Mouse (Mus musculus): ENCODE results near the gene Mgmt.

GRCm38 (mm10) chr7:137013433-137013832, 119.0 kb downstream of the Mgmt start:
- TF ChIP-seq CTCF (IDR thresholded peaks at IDR 0.05; ENCODE audit: low read depth) (no peak), EP300 (IDR thresholded peaks at IDR 0.05; ENCODE audit: low read depth) (no peak)

All from heart, postnatal 0 days (tissue).